Comparison of ENCODE assay signal across 25 mouse cellular contexts in the genomic region with DNA sequence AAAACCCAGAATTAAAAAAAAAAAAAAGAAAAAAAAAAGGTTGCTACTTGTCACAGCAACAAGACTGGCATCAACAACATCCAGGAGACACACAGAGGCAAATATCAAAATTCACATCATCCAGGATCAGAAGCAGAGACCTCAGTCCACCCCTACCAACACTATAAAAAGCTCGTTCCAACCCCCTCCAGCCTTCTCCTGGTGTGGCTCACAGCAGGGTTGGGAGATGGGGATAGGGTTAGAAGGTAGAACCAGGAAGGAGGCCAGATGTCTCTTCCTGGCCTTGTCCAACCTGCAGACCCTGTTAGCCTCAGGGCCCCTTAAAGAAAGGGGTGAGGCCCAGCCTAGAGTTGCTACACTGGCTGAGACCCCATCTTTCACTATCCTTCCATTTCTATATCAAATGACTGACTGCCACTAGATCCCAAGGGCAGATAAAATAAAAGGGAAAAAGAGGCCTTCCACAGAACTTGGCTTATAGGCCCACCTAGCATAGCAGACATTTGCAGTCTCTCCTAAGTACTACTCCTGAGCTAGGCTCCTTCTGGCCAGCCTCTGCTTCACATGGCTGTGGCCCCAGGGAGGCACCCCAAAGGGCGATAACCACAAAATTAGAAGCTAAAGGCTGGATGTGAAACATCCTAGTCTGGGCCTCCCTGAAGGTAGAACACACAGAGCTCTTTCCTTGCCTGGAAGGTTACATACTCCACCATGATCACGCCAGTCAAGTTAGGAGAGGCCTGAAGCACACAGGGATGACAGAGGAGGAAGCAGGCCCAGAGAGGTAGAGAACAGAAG. TPM values are rescaled to one million over a fixed set of nuclear protein-coding genes. Genes with fewer than 3 reads are reported as not detected.
A peak's percentile ranks its signal among the peaks of the same experiment; 100 is the strongest.
DNase-seq lines count a peak whose midpoint lies in the region; ATAC-seq and TF ChIP-seq lines count a peak whose summit lies in the region.
"Had no signal": no experiment of that assay in that cellular context is flagged by ENCODE, and none has a peak within 500 bp of the region (broad histone marks: within the 10 kb centered on the region; RNA-seq: fewer than 3 reads in every experiment).

No protein-coding gene starts in this region.

- no peak overlapping the region for H3K4me3 ChIP-seq in midbrain, embryonic 10.5 days
- H3K4me3 ChIP-seq in midbrain, embryonic 13.5 days (replicated peaks), result no peak overlapping the region
- H3K4me3 ChIP-seq in liver, postnatal 0 days (ENCODE audit: low read depth, low read length), result no peak overlapping the region
- H3K4me3 ChIP-seq: forebrain, embryonic 15.5 days; gastrocnemius, adult 2 months; heart, adult 2 months; limb, embryonic 12.5 days had no signal

- H3K36me3 ChIP-seq in midbrain, embryonic 10.5 days, result peaks cover 57% of the 10 kb centered on the region
- H3K36me3 ChIP-seq in midbrain, embryonic 13.5 days, result peaks cover 59% of the 10 kb centered on the region
- peaks cover 39% of the 10 kb centered on the region for H3K36me3 ChIP-seq in liver, postnatal 0 days (replicated peaks; ENCODE audit: insufficient read depth, low read length)

- WGBS in midbrain, embryonic 10.5 days, result 86% methylated on average over 3 of the region's 3 CpGs
- WGBS in midbrain, embryonic 13.5 days, result 87% methylated on average over 3 of the region's 3 CpGs
- WGBS in liver, postnatal 0 days (ENCODE audit: insufficient replicate concordance), result 79% methylated on average over 3 of the region's 3 CpGs

- H3K9ac ChIP-seq in midbrain, embryonic 13.5 days (replicated peaks), result no peak overlapping the region
- H3K9ac ChIP-seq in liver, postnatal 0 days (replicated peaks), result no peak overlapping the region; the same call in 1 of the 2 replicates
- H3K9ac ChIP-seq: forebrain, embryonic 15.5 days; limb, embryonic 12.5 days; liver, embryonic 14.5 days; lung, embryonic 14.5 days had no signal

- ATAC-seq in midbrain, embryonic 13.5 days, result no peak
- no peak for ATAC-seq in liver, postnatal 0 days
- ATAC-seq: forebrain, embryonic 15.5 days; hindbrain, postnatal 0 days; intestine, postnatal 0 days had no signal

- no peaks in the 10 kb centered on the region for H3K9me3 ChIP-seq in midbrain, embryonic 10.5 days (replicated peaks)
- H3K9me3 ChIP-seq in midbrain, embryonic 13.5 days, result no peaks in the 10 kb centered on the region
- H3K9me3 ChIP-seq in liver, postnatal 0 days (ENCODE audit: low read length), result no peaks in the 10 kb centered on the region
- H3K9me3 ChIP-seq: forebrain, embryonic 15.5 days; limb, embryonic 12.5 days had no signal

- no peak for TF ChIP-seq EP300 in liver, postnatal 0 days (IDR thresholded peaks at IDR 0.05; ENCODE audit: low read depth)

- no peaks in the 10 kb centered on the region for H3K27me3 ChIP-seq in midbrain, embryonic 10.5 days (ENCODE audit: low read depth, poor library complexity, severe bottlenecking)
- H3K27me3 ChIP-seq in midbrain, embryonic 13.5 days, result no peaks in the 10 kb centered on the region
- H3K27me3 ChIP-seq in liver, postnatal 0 days (ENCODE audit: insufficient read depth, low read length), result no peaks in the 10 kb centered on the region
- H3K27me3 ChIP-seq: CH12.LX; forebrain, embryonic 15.5 days; limb, embryonic 12.5 days had no signal

- H3K27ac ChIP-seq in midbrain, embryonic 10.5 days (replicated peaks), result no peak overlapping the region
- no peak overlapping the region for H3K27ac ChIP-seq in midbrain, embryonic 13.5 days
- peak overlapping the region; percentile 66 for H3K27ac ChIP-seq in liver, postnatal 0 days (ENCODE audit: low read depth)
- H3K27ac ChIP-seq: forebrain, embryonic 15.5 days; gastrocnemius, adult 2 months; heart, adult 2 months; hindbrain, postnatal 0 days; limb, embryonic 12.5 days; liver, embryonic 14.5 days had no signal

- peaks cover 23% of the 10 kb centered on the region for H3K4me1 ChIP-seq in midbrain, embryonic 10.5 days
- H3K4me1 ChIP-seq in midbrain, embryonic 13.5 days (replicated peaks), result peaks cover 33% of the 10 kb centered on the region
- peaks cover 32% of the 10 kb centered on the region for H3K4me1 ChIP-seq in liver, postnatal 0 days (ENCODE audit: insufficient read depth)

- TF ChIP-seq CTCF in liver, postnatal 0 days (IDR thresholded peaks at IDR 0.05; ENCODE audit: low read depth), result no peak

- DNase-seq in heart, adult 11 months, result peak; percentile 84
- no peak for DNase-seq in heart, postnatal 36 days
- peak; percentile 9 for DNase-seq in midbrain, embryonic 10.5 days (ENCODE audit: low spot score)
- peak; percentile 35 for DNase-seq in testis, postnatal 10 days (ENCODE audit: low spot score)
- no peak for DNase-seq in testis, postnatal 14 days (ENCODE audit: low spot score)
- peak; percentile 8 for DNase-seq in liver, postnatal 0 days
- no peak for DNase-seq in frontal cortex, postnatal 14 days (ENCODE audit: low spot score in 2 of 2)
- DNase-seq: adrenal gland, postnatal 10 days; B cell, adult 2 months; gastrocnemius, adult 2 months; gastrocnemius, postnatal 36 days; heart, postnatal 14 days; kidney, postnatal 14 days; lung, embryonic 14.5 days; lung, postnatal 14 days; right cerebral cortex, adult 18-20 months; thymus, postnatal 14 days had no signal

- no peak overlapping the region for H3K4me2 ChIP-seq in midbrain, embryonic 13.5 days (replicated peaks)
- H3K4me2 ChIP-seq in liver, postnatal 0 days (ENCODE audit: low read depth, low read length), result no peak overlapping the region
- H3K4me2 ChIP-seq: forebrain, embryonic 15.5 days; limb, embryonic 12.5 days; lung, embryonic 14.5 days had no signal

- intact Hi-C loops in heart, postnatal 36 days (cut with DNase I), result loop anchor here (5.0 kb wide), 1 partner anchor 191 kb away; no protein-coding TSS in a partner anchor

RNA-seq across cellular contexts. Expression of a gene that starts 1.0 kb away (rescaled TPM):
- total RNA-seq in heart, postnatal 36 days (2021), result 10 to 100 TPM; 36.6 to 47.4 TPM
- 49.8 and 59.3 TPM in 2 replicates for polyA plus RNA-seq in midbrain, embryonic 10.5 days (2016; fragmentation: Nextera tagmentation; extraction: Ambion mirVana)
- 71.2 and 82.5 TPM in 2 replicates for polyA plus RNA-seq in midbrain, embryonic 13.5 days (2015; fragmentation: Nextera tagmentation; extraction: Ambion mirVana)
- polyA plus RNA-seq in liver, postnatal 0 days (2015; fragmentation: Nextera tagmentation; extraction: Ambion mirVana), result 20.3 and 22.8 TPM in 2 replicates

RNA-seq across cellular contexts. Expression of a gene that starts 8.0 kb away (rescaled TPM):
- 10 to 100 TPM; 36.0 to 38.3 TPM for total RNA-seq in heart, postnatal 36 days (2021)
- 82.0 and 85.4 TPM in 2 replicates for polyA plus RNA-seq in midbrain, embryonic 10.5 days (2016; fragmentation: Nextera tagmentation; extraction: Ambion mirVana)
- 71.7 and 72.8 TPM in 2 replicates for polyA plus RNA-seq in midbrain, embryonic 13.5 days (2015; fragmentation: Nextera tagmentation; extraction: Ambion mirVana)
- 16.7 and 17.5 TPM in 2 replicates for polyA plus RNA-seq in liver, postnatal 0 days (2015; fragmentation: Nextera tagmentation; extraction: Ambion mirVana)

RNA-seq across cellular contexts. Expression of a gene that starts 8.9 kb away (rescaled TPM):
- total RNA-seq in heart, postnatal 36 days (2021), result 10 to 100 TPM; 16.6 to 18.0 TPM
- 34.6 and 48.0 TPM in 2 replicates for polyA plus RNA-seq in midbrain, embryonic 10.5 days (2016; fragmentation: Nextera tagmentation; extraction: Ambion mirVana)
- 68.1 and 70.2 TPM in 2 replicates for polyA plus RNA-seq in midbrain, embryonic 13.5 days (2015; fragmentation: Nextera tagmentation; extraction: Ambion mirVana)
- 8.9 and 10.5 TPM in 2 replicates for polyA plus RNA-seq in liver, postnatal 0 days (2015; fragmentation: Nextera tagmentation; extraction: Ambion mirVana)

RNA-seq across cellular contexts. Expression of a gene that starts 15.4 kb away (rescaled TPM):
- 1 to 10 TPM; 2.3 to 2.4 TPM for total RNA-seq in heart, postnatal 36 days (2021)
- polyA plus RNA-seq in midbrain, embryonic 10.5 days (2016; fragmentation: Nextera tagmentation; extraction: Ambion mirVana), result 36.4 and 56.1 TPM in 2 replicates
- polyA plus RNA-seq in midbrain, embryonic 13.5 days (2015; fragmentation: Nextera tagmentation; extraction: Ambion mirVana), result 171 and 176 TPM in 2 replicates
- 2.1 and 2.3 TPM in 2 replicates for polyA plus RNA-seq in liver, postnatal 0 days (2015; fragmentation: Nextera tagmentation; extraction: Ambion mirVana)

Comparison
In these comparisons a context has a peak if more than half of its experiments do, and no peak if none do; other contexts are left out.
1. DNase-seq: peak in heart, adult 11 months (single experiment), midbrain, embryonic 10.5 days (single experiment), testis, postnatal 10 days (single experiment) and liver, postnatal 0 days (single experiment); none in heart, postnatal 36 days (0 of 2), testis, postnatal 14 days (single experiment) and frontal cortex, postnatal 14 days (0 of 2).